Mouse (Mus musculus): ENCODE results near the gene Gm7173.

The Gm7173 gene

DNA sequence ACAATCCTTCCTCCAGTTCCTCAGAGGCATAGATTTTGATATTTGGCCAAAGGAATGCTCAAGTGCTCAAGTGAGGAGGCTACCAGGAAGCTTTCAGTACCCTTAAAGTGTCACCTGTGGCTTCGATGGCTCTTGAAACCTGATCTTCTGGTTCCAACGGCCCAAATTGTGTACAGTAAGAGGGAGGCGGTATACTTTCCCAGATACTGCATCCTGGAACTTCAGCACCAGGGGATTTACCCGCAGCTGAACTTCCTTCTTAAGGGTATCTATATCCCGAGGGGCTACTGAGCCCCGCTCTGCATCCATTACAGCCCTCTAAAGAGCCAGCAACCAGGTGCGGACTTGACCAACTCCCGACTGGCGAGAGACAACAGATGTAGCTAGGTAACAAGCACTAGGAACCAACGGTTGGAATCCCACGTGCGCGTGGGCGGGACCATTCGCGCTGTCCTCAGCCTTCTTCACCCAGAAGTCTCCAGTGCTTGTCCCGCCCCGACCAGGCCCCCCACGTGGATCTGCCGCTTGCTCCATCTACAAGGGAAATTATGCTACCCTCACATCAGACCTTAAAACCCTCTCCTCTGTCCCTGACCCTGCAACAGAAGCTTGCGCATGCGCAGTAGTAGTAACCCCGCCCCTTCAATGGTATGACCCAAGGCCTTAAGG lies at the start of gene Gm7173:
Gene Gm7173, minus strand, starts transcription at position 309 of the 669 bp plus-strand sequence.
- DNase-seq: peak; percentile 48

DNA sequence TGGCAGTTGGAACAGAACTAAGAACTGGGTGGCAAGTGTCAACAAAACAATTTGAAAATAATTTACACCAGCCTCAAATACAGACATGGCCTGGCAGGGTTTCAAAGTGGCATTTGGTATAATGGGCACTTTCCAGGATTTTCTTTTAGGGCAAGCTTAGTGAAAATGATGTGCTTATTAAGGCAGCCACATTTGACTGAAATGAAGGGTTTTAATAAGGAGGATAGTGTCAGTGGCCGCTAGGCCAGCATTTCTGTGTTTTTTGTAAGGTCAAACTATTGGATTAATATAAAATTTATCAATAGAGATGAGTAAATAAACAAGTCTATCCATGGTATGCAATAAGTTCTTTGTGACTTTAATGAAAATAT lies 546 bp upstream of the Gm7173 start:
- no peak for DNase-seq

DNA sequence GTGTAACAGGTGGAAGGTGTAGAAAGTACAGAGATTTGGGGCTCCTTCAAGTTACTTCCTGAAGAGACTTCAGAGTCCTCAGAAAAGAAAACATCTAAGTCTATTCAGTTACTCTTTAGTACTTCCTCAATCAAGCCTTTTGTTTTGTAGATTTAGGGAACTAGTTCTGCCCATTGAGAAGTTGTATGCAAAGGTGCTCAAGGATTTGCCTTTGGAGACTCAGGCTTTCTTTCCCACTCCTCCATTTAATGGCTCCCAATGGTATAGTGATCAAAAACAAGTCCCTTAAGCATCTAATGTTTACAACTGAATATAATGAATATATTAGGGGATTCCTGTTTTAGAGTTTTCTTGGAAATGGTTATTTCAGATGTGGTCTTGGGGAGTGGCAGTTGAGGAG lies 200.3 kb downstream of the Gm7173 start:
- DNase-seq: no peak

Data from embryo, embryonic 11 days (tissue).